Mouse (Mus musculus) embryonic facial prominence, embryonic 10.5 days (tissue): ENCODE measurements around the gene Spaar. TPM values are rescaled to one million over a fixed set of nuclear protein-coding genes. Genes with fewer than 3 reads are reported as not detected.
"Not testable (repeated sequence)": the region's sequence is repeated elsewhere in the genome, so short reads cannot be mapped to it uniquely, and the experiment has no call there.

ENCODE experiments used
- DNase-seq: peaks from one replicate; pipeline ENCODE4 v3.0.0-alpha.2; 2017; ENCODE audit warnings: low spot score
- H3K27ac ChIP-seq: fragments of 300-500 bp; sonication (generic); replicated peaks from 2 replicates; pipeline ENCODE4 v1.5.1; 2016; ENCODE audit warnings: mild to moderate bottlenecking
- H3K27me3 ChIP-seq: fragments of 300-500 bp; sonication (generic); replicated peaks from 2 replicates; pipeline ENCODE4 v1.6.1; 2016; ENCODE audit warnings: low read depth, mild to moderate bottlenecking; ENCODE audit not compliant: poor library complexity, severe bottlenecking
- H3K36me3 ChIP-seq: fragments of 300-500 bp; sonication (generic); replicated peaks from 2 replicates; pipeline ENCODE4 v1.6.1; 2016; ENCODE audit warnings: mild to moderate bottlenecking, moderate library complexity
- H3K4me1 ChIP-seq: fragments of 300-500 bp; sonication (generic); 2 replicates; pipeline ENCODE4 v1.6.1; 2016
- H3K4me3 ChIP-seq: fragments of 300-500 bp; sonication (generic); 2 replicates; pipeline ENCODE4 v1.5.1; 2016; ENCODE audit warnings: mild to moderate bottlenecking, moderate library complexity
- H3K9me3 ChIP-seq: fragments of 300-500 bp; sonication (generic); 2 replicates; pipeline ENCODE4 v1.6.1; 2016; ENCODE audit warnings: mild to moderate bottlenecking
- WGBS: fragments of 180-500 bp; shearing (Covaris S2); methylation state at CpG from one replicate; pipeline ENCODE4 v1.1.7; 2016; 5-methylcytosine and 5-hydroxymethylcytosine counted together
- polyA plus RNA-seq: library from polyadenylated mRNA; unstranded; fragments of >200 nt; fragmentation: Nextera tagmentation; extraction: Ambion mirVana; gene quantifications from 2 replicates; pipeline ENCODE4 v1.2.1, GENCODE M21; 2016

Gene Spaar
- polyA plus RNA-seq, 1 experiment from 2014 or later: not detected

GRCm38 (mm10) chr4:43769374-43769773, 39.5 kb downstream of the Spaar start:
- Histone ChIP-seq H3K9me3 (no peaks in the 10 kb centered on the region), H3K27me3 (no peaks in the 10 kb centered on the region), H3K36me3 (no peaks in the 10 kb centered on the region), H3K27ac (no peak overlapping the region), H3K4me1 (no peaks in the 10 kb centered on the region), H3K4me3 (no peak overlapping the region)
- 92% methylated on average over 2 of the region's 2 CpGs for WGBS
- DNase-seq: no peak

DNA sequence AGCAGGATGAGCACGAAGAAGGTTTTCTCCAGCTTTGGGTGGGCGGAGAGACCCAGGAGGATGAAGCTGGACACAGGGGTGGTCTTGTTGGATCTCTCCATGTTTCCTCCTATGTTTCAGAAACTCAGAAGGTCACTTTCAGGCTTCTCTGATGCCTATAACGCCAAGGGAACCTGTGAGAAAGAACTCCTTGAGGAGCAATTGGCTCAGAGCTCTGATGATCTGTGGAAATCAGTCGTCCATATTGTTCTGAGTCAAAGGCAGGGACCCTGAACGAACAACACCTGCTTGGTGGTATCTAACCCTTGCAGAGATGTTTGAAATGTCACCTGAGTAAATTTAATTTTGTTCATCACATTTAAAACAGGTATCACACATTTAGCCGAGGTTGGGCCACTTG, 41.1 kb downstream of the Spaar start, which contains the start of gene Olfr159:
Olfr159 (minus strand) TSS at position 101 of the 400 bp plus-strand sequence.
- H3K4me1 ChIP-seq: no peaks in the 10 kb centered on the region
- no peaks in the 10 kb centered on the region for H3K27me3 ChIP-seq
- H3K4me3 ChIP-seq: no peak within 1 kb of the TSS
- no peak within 1 kb of the TSS for H3K27ac ChIP-seq
- 85% methylated on average over 6 of the region's 6 CpGs for WGBS
- H3K9me3 ChIP-seq: no peaks in the 10 kb centered on the region
- H3K36me3 ChIP-seq: no peaks in the 10 kb centered on the region
- DNase-seq: no peak

GRCm38 (mm10) chr4:43771626-43772025, 41.8 kb downstream of the Spaar start:
- H3K4me1 ChIP-seq: no peaks in the 10 kb centered on the region
- WGBS: 68% methylated on average over 6 of the region's 6 CpGs
- H3K27me3 ChIP-seq: no peaks in the 10 kb centered on the region
- H3K9me3 ChIP-seq: no peaks in the 10 kb centered on the region
- H3K36me3 ChIP-seq: no peaks in the 10 kb centered on the region
- DNase-seq: no peak
- no peak overlapping the region for H3K4me3 ChIP-seq
- no peak overlapping the region for H3K27ac ChIP-seq

GRCm38 (mm10) chr4:43772304-43772703, 42.5 kb downstream of the Spaar start:
- H3K9me3 ChIP-seq: no peaks in the 10 kb centered on the region
- H3K36me3 ChIP-seq: no peaks in the 10 kb centered on the region
- H3K4me3 ChIP-seq: no peak overlapping the region

GRCm38 (mm10) chr4:43795296-43795695, 65.5 kb downstream of the Spaar start:
- no peak overlapping the region for H3K27ac ChIP-seq
- no peaks in the 10 kb centered on the region for H3K36me3 ChIP-seq
- no peaks in the 10 kb centered on the region for H3K27me3 ChIP-seq
- no peak overlapping the region for H3K4me3 ChIP-seq
- 74% methylated on average over 6 of the region's 6 CpGs for WGBS
- H3K9me3 ChIP-seq: no peaks in the 10 kb centered on the region; the same call in 1 of the 2 replicates
- DNase-seq: no peak
- H3K4me1 ChIP-seq: no peaks in the 10 kb centered on the region

More at GRCm38 (mm10) chr4:43772304-43772703, 42.5 kb downstream of the Spaar start:
- H3K27me3 ChIP-seq: no peaks in the 10 kb centered on the region
- WGBS: 46% methylated on average over 2 of the region's 2 CpGs
- no peak overlapping the region for H3K27ac ChIP-seq
- DNase-seq: no peak
- no peaks in the 10 kb centered on the region for H3K4me1 ChIP-seq

- H3K27me3 ChIP-seq, H3K27ac ChIP-seq, DNase-seq, H3K36me3 ChIP-seq, H3K4me3 ChIP-seq, H3K9me3 ChIP-seq, H3K4me1 ChIP-seq: not testable (repeated sequence)
- WGBS: 90% methylated on average over 5 of the region's 5 CpGs
Measured at GRCm38 (mm10) chr4:43795844-43796243, 66.0 kb downstream of the Spaar start.

GRCm38 (mm10) chr4:43798936-43799335, 69.1 kb downstream of the Spaar start:
- no peak overlapping the region for H3K4me3 ChIP-seq
- 81% methylated on average over 7 of the region's 7 CpGs for WGBS

More at GRCm38 (mm10) chr4:43798936-43799335, 69.1 kb downstream of the Spaar start:
- Histone ChIP-seq H3K27ac (no peak overlapping the region), H3K36me3 (no peaks in the 10 kb centered on the region), H3K4me1 (no peaks in the 10 kb centered on the region), H3K9me3 (peaks cover 11% of the 10 kb centered on the region; the same call in 1 of the 2 replicates), H3K27me3 (no peaks in the 10 kb centered on the region)
- no peak for DNase-seq

Other genes with a start within 250 kb of the Spaar start
- not detected in 2 replicates for gene Sit1, start 246.3 kb upstream of the Spaar start, polyA plus RNA-seq
- 45.2 and 46.6 TPM in 2 replicates for gene Ccdc107, start 237.1 kb upstream of the Spaar start, polyA plus RNA-seq
- gene Arhgef39, start 230.3 kb upstream of the Spaar start, polyA plus RNA-seq: 44.1 and 48.2 TPM in 2 replicates
- gene Car9, start 223.1 kb upstream of the Spaar start, polyA plus RNA-seq: 0.96 and 1.0 TPM in 2 replicates
- gene Tpm2, start 206.3 kb upstream of the Spaar start, polyA plus RNA-seq: 59.4 and 61.1 TPM in 2 replicates
- gene Creb3, start 167.7 kb upstream of the Spaar start, polyA plus RNA-seq: 35.7 and 36.0 TPM in 2 replicates
- 53.1 and 53.5 TPM in 2 replicates for gene Tln1, start 167.3 kb upstream of the Spaar start, polyA plus RNA-seq
- 17.5 and 18.8 TPM in 2 replicates for gene Rgp1, start 151.3 kb upstream of the Spaar start, polyA plus RNA-seq
- gene Gba2, start 151.2 kb upstream of the Spaar start, polyA plus RNA-seq: 26.6 and 28.0 TPM in 2 replicates
- gene Msmp, start 145.5 kb upstream of the Spaar start, polyA plus RNA-seq: 0.34 and 0.99 TPM in 2 replicates
- 12.5 and 16.7 TPM in 2 replicates for gene Npr2, start 98.1 kb upstream of the Spaar start, polyA plus RNA-seq
- gene Spag8, start 76.4 kb upstream of the Spaar start, polyA plus RNA-seq: 1.8 and 2.0 TPM in 2 replicates
- 71.7 and 72.8 TPM in 2 replicates for gene Hint2, start 73.6 kb upstream of the Spaar start, polyA plus RNA-seq
- gene Tmem8b, start 61.1 kb upstream of the Spaar start, polyA plus RNA-seq: 4.0 and 5.1 TPM in 2 replicates
- gene Fam221b, start 60.9 kb upstream of the Spaar start, polyA plus RNA-seq: 1.4 and 1.7 TPM in 2 replicates
- 0.07 TPM in 1 of 2 replicates, not detected in the other for gene Olfr70, start 29.2 kb upstream of the Spaar start, polyA plus RNA-seq
- gene Olfr71, start 19.8 kb upstream of the Spaar start, polyA plus RNA-seq: not detected in 2 replicates
- 0.14 TPM in 1 of 2 replicates, not detected in the other for gene Hrct1, start 2.8 kb upstream of the Spaar start, polyA plus RNA-seq
- not detected in 2 replicates for gene Olfr159, start 41.0 kb downstream of the Spaar start, polyA plus RNA-seq
- gene Olfr156, start 93.9 kb downstream of the Spaar start, polyA plus RNA-seq: not detected in 2 replicates
- not detected in 2 replicates for gene Olfr157, start 110.2 kb downstream of the Spaar start, polyA plus RNA-seq
- gene Olfr155, start 121.5 kb downstream of the Spaar start, polyA plus RNA-seq: not detected in 2 replicates
- 17.4 and 19.3 TPM in 2 replicates for gene Reck, start 145.5 kb downstream of the Spaar start, polyA plus RNA-seq
- gene Glipr2, start 227.4 kb downstream of the Spaar start, polyA plus RNA-seq: 55.8 and 75.8 TPM in 2 replicates